In the genomic region with DNA sequence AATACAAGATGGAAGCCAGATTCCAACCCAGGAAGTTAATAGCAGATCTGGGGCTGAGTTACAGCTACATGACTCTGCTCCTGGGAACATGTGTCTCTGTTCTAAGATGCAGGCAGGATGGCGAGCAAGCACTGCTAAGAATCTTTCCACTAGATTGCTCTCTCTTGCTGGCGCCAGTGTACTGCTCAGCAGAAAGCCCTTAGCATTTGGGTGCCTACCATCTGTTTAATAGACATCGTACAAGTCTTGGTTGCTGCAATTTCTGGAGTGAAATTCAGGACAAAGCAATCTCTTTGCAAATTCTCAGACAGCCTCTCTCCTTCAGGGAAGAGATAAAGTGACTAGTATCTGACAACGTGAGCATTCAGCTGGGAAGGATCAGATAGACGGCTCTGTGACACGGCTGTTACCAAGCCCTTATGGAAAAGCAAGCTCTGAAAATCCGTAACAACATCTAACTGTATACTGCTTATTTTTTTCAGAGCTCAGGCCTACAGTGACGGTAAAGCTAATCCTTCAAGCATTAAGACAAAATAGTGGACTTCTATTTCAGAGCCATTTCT, we compare ENCODE assay signal across 8 mouse cellular contexts. TPM values are rescaled to one million over a fixed set of nuclear protein-coding genes. Genes with fewer than 3 reads are reported as not detected.
DNase-seq lines count a peak whose midpoint lies in the region; ATAC-seq and TF ChIP-seq lines count a peak whose summit lies in the region.

No protein-coding gene starts in this region.

- no peak overlapping the region for H3K4me2 ChIP-seq in hindbrain, embryonic 12.5 days (replicated peaks)

- H3K79me2 ChIP-seq in heart, adult 2 months (replicated peaks; ENCODE audit: control insufficient read depth, insufficient read depth, low read length) = no peaks in the 10 kb centered on the region

- H3K4me1 ChIP-seq in hindbrain, embryonic 12.5 days = peaks cover 16% of the 10 kb centered on the region
- peaks cover 34% of the 10 kb centered on the region for H3K4me1 ChIP-seq in hindbrain, embryonic 10.5 days (replicated peaks)
- no peaks in the 10 kb centered on the region; the same call in none of the 2 replicates for H3K4me1 ChIP-seq in heart, adult 2 months (ENCODE audit: control insufficient read depth, insufficient read depth, low read length)

- DNase-seq in hindbrain, embryonic 10.5 days (ENCODE audit: low spot score) = no peak
- peak; percentile 34 to 48 for DNase-seq in right cerebral cortex, adult 2 months (ENCODE audit: low spot score in 2 of 2)
- DNase-seq in right cerebral cortex, postnatal 14 days = no peak
- peak; percentile 35 to 77 for DNase-seq in left cerebral cortex, postnatal 25 days (ENCODE audit: low spot score in 2 of 2)
- DNase-seq in adipocyte (ENCODE audit: low spot score) = no peak
- DNase-seq in spleen, postnatal 14 days (ENCODE audit: low spot score in 2 of 2) = no peak
- no peak for DNase-seq in heart, adult 2 months

- intact Hi-C loops in left cerebral cortex, postnatal 25 days (cut with DNase I) = no loop called here
- intact Hi-C loops in heart, adult 2 months (cut with DNase I) = loop anchor here (10.0 kb wide), 1 partner anchor 691 kb away; a partner anchor contains a TSS

- H3K36me3 ChIP-seq in hindbrain, embryonic 12.5 days = no peaks in the 10 kb centered on the region
- 0 out of 2 replicates have a peak, but pooled peaks cover 2% of the 10 kb centered on the region for H3K36me3 ChIP-seq in hindbrain, embryonic 10.5 days
- no peaks in the 10 kb centered on the region; the same call in 1 of the 2 replicates for H3K36me3 ChIP-seq in heart, adult 2 months (ENCODE audit: control insufficient read depth, insufficient read depth, low read length)

- no peak overlapping the region for H3K4me3 ChIP-seq in hindbrain, embryonic 12.5 days
- no peak overlapping the region for H3K4me3 ChIP-seq in hindbrain, embryonic 10.5 days
- no peak overlapping the region for H3K4me3 ChIP-seq in heart, adult 2 months

- TF ChIP-seq CTCF in heart, adult 2 months (IDR thresholded peaks at IDR 0.05) = no peak

- TF ChIP-seq EP300 in heart, adult 2 months (IDR thresholded peaks at IDR 0.05; ENCODE audit: insufficient read depth, low read depth, low read length) = no peak

- 46% methylated on average over 8 of the region's 8 CpGs for WGBS in hindbrain, embryonic 12.5 days
- WGBS in hindbrain, embryonic 10.5 days = 50% methylated on average over 8 of the region's 8 CpGs
- WGBS in heart, adult 2 months = 76% methylated on average over 8 of the region's 8 CpGs

- H3K9me3 ChIP-seq in hindbrain, embryonic 12.5 days (replicated peaks) = no peaks in the 10 kb centered on the region
- H3K9me3 ChIP-seq in hindbrain, embryonic 10.5 days = no peaks in the 10 kb centered on the region

- H3K27ac ChIP-seq in hindbrain, embryonic 12.5 days = no peak overlapping the region
- no peak overlapping the region; the same call in 1 of the 2 replicates for H3K27ac ChIP-seq in hindbrain, embryonic 10.5 days
- H3K27ac ChIP-seq in heart, adult 2 months = no peak overlapping the region

- no peak for ATAC-seq in hindbrain, embryonic 12.5 days (ENCODE audit: low FRiP score)

- no peaks in the 10 kb centered on the region for H3K27me3 ChIP-seq in hindbrain, embryonic 12.5 days
- H3K27me3 ChIP-seq in hindbrain, embryonic 10.5 days (ENCODE audit: insufficient read depth, poor library complexity, severe bottlenecking) = no peaks in the 10 kb centered on the region
- H3K27me3 ChIP-seq in heart, adult 2 months (ENCODE audit: control insufficient read depth, insufficient read depth, low read length) = no peaks in the 10 kb centered on the region

- 0 out of 2 replicates have a peak overlapping the region, but pooled peaks have one; percentile 27 for H3K9ac ChIP-seq in hindbrain, embryonic 12.5 days
- no peak overlapping the region for H3K9ac ChIP-seq in heart, adult 2 months (ENCODE audit: low read depth, low read length)

- no peak for TF ChIP-seq POLR2A in heart, adult 2 months (IDR thresholded peaks at IDR 0.05; ENCODE audit: insufficient read depth, low read depth, low read length)

RNA-seq across cellular contexts. Expression of a gene that starts 1.7 kb away (rescaled TPM):
- polyA plus RNA-seq in hindbrain, embryonic 12.5 days (2016; fragmentation: Nextera tagmentation; extraction: Ambion mirVana) = 64.4 and 71.9 TPM in 2 replicates
- polyA plus RNA-seq in hindbrain, embryonic 10.5 days (2016; fragmentation: Nextera tagmentation; extraction: Ambion mirVana) = 55.6 and 66.4 TPM in 2 replicates
- 10 to 100 TPM; 52.9 to 65.0 TPM for total RNA-seq in left cerebral cortex, postnatal 25 days (2021)
- total RNA-seq in heart, adult 2 months (2021) = 1 to 10 TPM; 4.2 to 5.1 TPM
- polyA plus RNA-seq in heart, adult 2 months (2012; rRNA removed) = 4.5 and 6.8 TPM in 2 replicates

Comparison
In these comparisons a context has a peak if more than half of its experiments do, and no peak if none do; other contexts are left out.
1. DNase-seq: peak in right cerebral cortex, adult 2 months (2 of 2) and left cerebral cortex, postnatal 25 days (2 of 2); none in hindbrain, embryonic 10.5 days (single experiment), right cerebral cortex, postnatal 14 days (single experiment), adipocyte (single experiment), spleen, postnatal 14 days (0 of 2) and heart, adult 2 months (0 of 2).